Mouse (Mus musculus): Measurements from ENCODE around the gene Ppm1h.

Gene Ppm1h

GRCm38 (mm10) chr10:122976038-122976437, 297.5 kb downstream of the Ppm1h start:
- DNase-seq (ENCODE audit: low read depth), result peak; percentile 79

- DNase-seq (ENCODE audit: low read depth), result peak; percentile 24
Observed at GRCm38 (mm10) chr10:122979356-122979755, 300.8 kb downstream of the Ppm1h start.

DNA sequence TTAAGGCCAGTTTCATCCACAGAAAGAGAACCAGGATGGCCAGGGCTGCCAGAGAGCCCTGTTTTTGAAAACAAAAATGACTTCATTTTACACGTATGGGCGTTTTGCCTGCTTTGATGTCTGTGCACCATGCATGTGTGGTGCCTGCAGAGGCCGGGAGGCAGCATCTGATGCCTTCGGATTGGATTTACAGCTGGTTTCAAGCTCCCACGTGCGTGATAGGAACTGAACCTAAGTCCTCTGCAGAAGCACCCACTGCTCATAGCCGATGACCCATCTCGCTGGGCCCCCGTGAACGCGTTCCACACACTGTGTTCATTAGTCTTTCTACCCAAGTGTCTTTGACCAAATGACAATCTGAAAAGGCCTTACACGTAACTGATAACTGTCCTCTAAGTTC, 301.6 kb downstream of the Ppm1h start:
- DNase-seq (ENCODE audit: low read depth), result no peak

- DNase-seq (ENCODE audit: low read depth), result peak; percentile 66
Observed at GRCm38 (mm10) chr10:122982909-122983578, 304.5 kb downstream of the Ppm1h start.

- DNase-seq (ENCODE audit: low read depth), result peak; percentile 38
Observed at GRCm38 (mm10) chr10:122983579-122984530, 305.3 kb downstream of the Ppm1h start.

GRCm38 (mm10) chr10:122984531-122985251, 306.1 kb downstream of the Ppm1h start:
- peak; percentile 40 for DNase-seq (ENCODE audit: low read depth)

DNA sequence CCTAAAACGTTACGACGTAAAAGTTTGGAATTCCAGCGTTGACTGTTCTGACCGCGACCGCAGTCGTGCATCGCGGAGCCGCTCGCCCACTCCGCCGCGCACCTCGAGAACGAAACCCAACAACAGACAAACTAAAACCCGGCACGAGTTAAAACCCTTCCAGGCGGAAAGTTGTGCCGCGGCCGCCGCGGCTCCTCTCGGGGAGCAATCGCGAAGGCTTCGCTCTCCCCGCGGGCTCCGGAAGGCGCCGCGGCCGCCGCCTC, 306.6 kb downstream of the Ppm1h start:
- DNase-seq (ENCODE audit: low read depth), result peak; percentile 52

- peak; percentile 72 for DNase-seq (ENCODE audit: low read depth)
Observed at GRCm38 (mm10) chr10:122985515-122986319, 307.2 kb downstream of the Ppm1h start.

- peak; percentile 89 for DNase-seq (ENCODE audit: low read depth)
Observed at GRCm38 (mm10) chr10:122986320-122987225, 308.0 kb downstream of the Ppm1h start.

GRCm38 (mm10) chr10:122987671-122988128, 309.1 kb downstream of the Ppm1h start:
- peak; percentile 89 for DNase-seq (ENCODE audit: low read depth)

DNA sequence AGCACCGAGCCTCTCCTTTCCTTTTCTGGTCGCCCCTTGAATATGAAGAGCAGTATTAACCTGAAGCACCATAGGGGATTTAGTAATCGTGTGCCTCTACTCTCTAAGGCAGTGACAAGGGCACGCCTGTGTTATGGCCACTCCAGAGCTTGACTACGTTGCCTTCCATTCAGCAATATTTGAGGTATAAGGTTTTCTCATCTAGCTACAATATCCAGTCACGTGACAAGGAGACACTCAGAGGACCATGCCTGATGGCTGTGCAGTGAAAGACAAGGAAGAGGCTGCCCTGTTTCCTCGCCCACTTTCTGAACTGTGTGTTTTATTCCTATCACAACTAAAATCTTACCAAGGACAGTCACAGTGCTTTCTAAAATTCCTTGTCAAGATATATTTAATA, 309.8 kb downstream of the Ppm1h start:
- peak; percentile 75 for DNase-seq (ENCODE audit: low read depth)

- no peak for DNase-seq (ENCODE audit: low read depth)
Observed at GRCm38 (mm10) chr10:122989916-122990315, 311.4 kb downstream of the Ppm1h start.

DNA sequence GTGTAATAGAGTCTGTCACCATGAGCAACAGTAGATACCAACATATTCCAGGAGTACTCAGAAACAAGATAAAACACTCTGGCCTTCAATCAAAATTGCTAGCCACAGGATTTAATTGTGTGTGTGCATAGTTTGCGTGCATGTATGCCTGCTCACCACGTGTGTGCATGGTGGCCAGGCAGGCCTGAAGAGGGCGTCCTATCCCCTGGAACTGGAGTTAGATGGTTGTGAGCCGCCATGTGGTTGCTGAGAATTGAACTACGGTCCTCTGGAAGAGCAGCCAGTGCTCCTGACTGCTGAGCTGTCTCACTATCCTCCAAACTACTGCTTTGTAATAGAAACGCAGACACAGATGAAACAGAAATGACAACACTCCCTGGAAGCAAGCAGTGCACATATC, 312.0 kb downstream of the Ppm1h start:
- DNase-seq (ENCODE audit: low read depth), result no peak

DNA sequence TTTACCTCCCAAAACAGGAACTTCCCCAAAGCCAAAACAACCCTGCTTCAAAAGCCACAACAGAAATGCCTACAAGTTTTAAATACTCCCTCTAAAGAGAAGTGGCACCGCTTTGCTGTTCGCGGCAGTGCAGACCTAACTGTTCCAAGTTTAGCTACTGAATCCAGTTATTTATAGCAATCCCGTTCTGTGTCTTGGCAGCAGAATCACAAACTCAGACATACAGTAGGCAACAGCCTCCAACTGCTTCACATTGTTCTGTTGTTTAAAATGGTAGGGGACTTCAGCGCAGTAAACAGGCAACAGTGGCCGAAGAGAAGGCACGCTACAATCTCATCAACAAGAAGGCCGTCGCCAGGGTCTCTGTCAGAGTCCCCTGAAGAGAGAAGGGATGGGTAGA, 312.5 kb downstream of the Ppm1h start:
- DNase-seq (ENCODE audit: low read depth), result no peak

GRCm38 (mm10) chr10:122991648-122992047, 313.1 kb downstream of the Ppm1h start:
- DNase-seq (ENCODE audit: low read depth), result no peak

- DNase-seq (ENCODE audit: low read depth), result no peak
Observed at GRCm38 (mm10) chr10:122994402-122995107, 316.0 kb downstream of the Ppm1h start.

All from 416B (cell line).